Mouse (Mus musculus) forebrain, embryonic 11.5 days (tissue): Measurements from ENCODE around the gene Ccdc6. TPM values are rescaled to one million over a fixed set of nuclear protein-coding genes. Genes with fewer than 3 reads are reported as not detected.
A peak's percentile ranks its signal among the peaks of the same experiment; 100 is the strongest.

Experiments used
- ATAC-seq: fragments of 200-750 bp; cut with Nextera tagmentation; replicated peaks from 2 replicates; pipeline ENCODE4 v1.8.0; 2017; ENCODE audit warnings: moderate TSS enrichment; ENCODE audit not compliant: low FRiP score
- DNase-seq: peaks from one replicate; pipeline ENCODE4 v3.0.0-alpha.2; 2017; ENCODE audit warnings: low spot score
- H3K27ac ChIP-seq: fragments of 300-500 bp; sonication (generic); 2 replicates; pipeline ENCODE4 v1.5.1; 2014; ENCODE audit warnings: low read depth, low read length
- H3K27me3 ChIP-seq: fragments of 300-500 bp; sonication (generic); 2 replicates; pipeline ENCODE4 v1.6.1; 2014; ENCODE audit warnings: mild to moderate bottlenecking, low read length, mixed read lengths; ENCODE audit not compliant: control insufficient read depth, insufficient read depth
- H3K36me3 ChIP-seq: fragments of 300-500 bp; sonication (generic); 2 replicates; pipeline ENCODE4 v1.6.1; 2014; ENCODE audit warnings: mild to moderate bottlenecking, low read length, moderate library complexity, mixed read lengths; ENCODE audit not compliant: control insufficient read depth, insufficient read depth
- H3K4me1 ChIP-seq: fragments of 300-500 bp; sonication (generic); replicated peaks from 2 replicates; pipeline ENCODE4 v1.6.1; 2014; ENCODE audit warnings: low read length, mixed read lengths; ENCODE audit not compliant: control insufficient read depth, insufficient read depth
- H3K4me2 ChIP-seq: fragments of 300-500 bp; sonication (generic); 2 replicates; pipeline ENCODE4 v1.6.1; 2014; ENCODE audit warnings: low read depth, mild to moderate bottlenecking, low read length, moderate library complexity, mixed read lengths; ENCODE audit not compliant: severe bottlenecking
- H3K4me3 ChIP-seq: fragments of 300-500 bp; sonication (generic); 2 replicates; pipeline ENCODE4 v1.5.1; 2014; ENCODE audit warnings: low read depth, low read length
- H3K9ac ChIP-seq: fragments of 300-500 bp; sonication (generic); 2 replicates; pipeline ENCODE4 v1.6.1; 2014; ENCODE audit warnings: low read length
- H3K9me3 ChIP-seq: fragments of 300-500 bp; sonication (generic); 2 replicates; pipeline ENCODE4 v1.6.1; 2016; ENCODE audit warnings: low read length, mixed read lengths; ENCODE audit not compliant: control insufficient read depth
- whole genome bisulfite sequencing: fragments of 180-500 bp; shearing (Covaris S2); extraction: QIAGEN DNeasy Blood & Tissue Kit; methylation state at CpG from one replicate; pipeline ENCODE4 v1.1.7; 2014; 5-methylcytosine and 5-hydroxymethylcytosine counted together
- polyA plus RNA-seq: library from polyadenylated mRNA; unstranded; fragments of >200 nt; fragmentation: Nextera tagmentation; extraction: Ambion mirVana; gene quantifications from 2 replicates; pipeline ENCODE4 v1.2.1, GENCODE M21; 2014

The Ccdc6 gene
- polyA plus RNA-seq, 1 experiment from 2014 or later: 17.6 TPM

- Histone ChIP-seq H3K27ac (no peak overlapping the region), H3K4me2 (no peak overlapping the region), H3K4me1 (no peaks in the 10 kb centered on the region), H3K27me3 (no peaks in the 10 kb centered on the region), H3K4me3 (no peak overlapping the region), H3K9me3 (no peaks in the 10 kb centered on the region), H3K9ac (no peak overlapping the region), H3K36me3 (no peaks in the 10 kb centered on the region)
- ATAC-seq: no peak
- 89% methylated on average over 12 of the region's 12 CpGs for WGBS
- DNase-seq: peak; percentile 4
Observed at GRCm38 (mm10) chr10:70085256-70085961, 11.5 kb upstream of the Ccdc6 start.

GRCm38 (mm10) chr10:70088788-70089187 is 8.1 kb upstream of the Ccdc6 start:
- Histone ChIP-seq H3K4me1 (no peaks in the 10 kb centered on the region), H3K9ac (no peak overlapping the region), H3K4me2 (no peak overlapping the region), H3K27me3 (no peaks in the 10 kb centered on the region), H3K27ac (no peak overlapping the region), H3K4me3 (no peak overlapping the region), H3K9me3 (no peaks in the 10 kb centered on the region), H3K36me3 (no peaks in the 10 kb centered on the region)
- DNase-seq (no peak), ATAC-seq (no peak)
- WGBS: 92% methylated on average over 5 of the region's 5 CpGs

GRCm38 (mm10) chr10:70091876-70092462 is 5.0 kb upstream of the Ccdc6 start:
- ATAC-seq: no peak
- WGBS: 85% methylated on average over 4 of the region's 4 CpGs
- Histone ChIP-seq H3K4me1 (peaks cover 2% of the 10 kb centered on the region; the same call in 1 of the 2 replicates), H3K9me3 (no peaks in the 10 kb centered on the region), H3K4me2 (no peak overlapping the region), H3K27me3 (no peaks in the 10 kb centered on the region), H3K9ac (no peak overlapping the region), H3K36me3 (no peaks in the 10 kb centered on the region), H3K4me3 (no peak overlapping the region), H3K27ac (no peak overlapping the region)
- no peak for DNase-seq

- Histone ChIP-seq H3K9me3 (no peaks in the 10 kb centered on the region), H3K27me3 (no peaks in the 10 kb centered on the region)
- ATAC-seq: no peak
Observed at GRCm38 (mm10) chr10:70093782-70094181, 3.1 kb upstream of the Ccdc6 start.

GRCm38 (mm10) chr10:70095031-70095470 is 1.9 kb upstream of the Ccdc6 start:
- no peaks in the 10 kb centered on the region for H3K36me3 ChIP-seq
- WGBS: under 1% methylated on average over 14 of the region's 14 CpGs
- H3K9me3 ChIP-seq: no peaks in the 10 kb centered on the region
- H3K4me3 ChIP-seq: peak overlapping the region; percentile 41
- peak; percentile 54 for ATAC-seq
- H3K4me2 ChIP-seq: peak overlapping the region; percentile 45
- DNase-seq: peak; percentile 76
- H3K9ac ChIP-seq: peak overlapping the region; percentile 53
- H3K27me3 ChIP-seq: no peaks in the 10 kb centered on the region
- H3K27ac ChIP-seq: no peak overlapping the region
- H3K4me1 ChIP-seq: peaks cover 9% of the 10 kb centered on the region; the same call in 1 of the 2 replicates

More at GRCm38 (mm10) chr10:70093782-70094181, 3.1 kb upstream of the Ccdc6 start:
- Histone ChIP-seq H3K4me1 (peaks cover 7% of the 10 kb centered on the region; the same call in 1 of the 2 replicates), H3K9ac (no peak overlapping the region), H3K27ac (no peak overlapping the region), H3K4me3 (no peak overlapping the region), H3K36me3 (no peaks in the 10 kb centered on the region), H3K4me2 (no peak overlapping the region)
- no peak for DNase-seq
- 64% methylated on average over 1 of the region's 1 CpGs for WGBS

GRCm38 (mm10) chr10:70095506-70096270 is 1.2 kb upstream of the Ccdc6 start:
- peaks cover 9% of the 10 kb centered on the region; the same call in 1 of the 2 replicates for H3K4me1 ChIP-seq
- ATAC-seq (no peak), DNase-seq (peak; percentile 49)
- H3K9ac ChIP-seq: peak overlapping the region; percentile 53; the same call in 1 of the 2 replicates
- 14% methylated on average over 13 of the region's 13 CpGs for WGBS
- no peak overlapping the region for H3K27ac ChIP-seq
- peak overlapping the region; percentile 41 for H3K4me3 ChIP-seq
- H3K4me2 ChIP-seq: peak overlapping the region; percentile 92
- H3K9me3 ChIP-seq: no peaks in the 10 kb centered on the region
- H3K36me3 ChIP-seq: no peaks in the 10 kb centered on the region
- H3K27me3 ChIP-seq: no peaks in the 10 kb centered on the region

- Histone ChIP-seq H3K4me3 (peak overlapping the region; percentile 90), H3K4me1 (peaks cover 9% of the 10 kb centered on the region; the same call in 1 of the 2 replicates), H3K9ac (peak overlapping the region; percentile 92), H3K36me3 (no peaks in the 10 kb centered on the region), H3K4me2 (peak overlapping the region; percentile 92), H3K27me3 (no peaks in the 10 kb centered on the region), H3K27ac (no peak overlapping the region; the same call in 1 of the 2 replicates), H3K9me3 (no peaks in the 10 kb centered on the region)
- DNase-seq: peak; percentile 77
- ATAC-seq: peak; percentile 33
- 0% methylated on average over 38 of the region's 58 CpGs for WGBS
Observed at GRCm38 (mm10) chr10:70097291-70097901, 475 bp downstream of the Ccdc6 start.

GRCm38 (mm10) chr10:70097911-70098569 is 1.1 kb downstream of the Ccdc6 start:
- peaks cover 9% of the 10 kb centered on the region; the same call in 1 of the 2 replicates for H3K4me1 ChIP-seq
- no peaks in the 10 kb centered on the region for H3K9me3 ChIP-seq

More at GRCm38 (mm10) chr10:70097911-70098569, 1.1 kb downstream of the Ccdc6 start:
- ATAC-seq (peak; percentile 28), DNase-seq (peak; percentile 72)
- Histone ChIP-seq H3K4me2 (peak overlapping the region; percentile 92), H3K36me3 (no peaks in the 10 kb centered on the region), H3K9ac (peak overlapping the region; percentile 92), H3K4me3 (peak overlapping the region; percentile 90), H3K27ac (no peak overlapping the region), H3K27me3 (no peaks in the 10 kb centered on the region)
- under 1% methylated on average over 29 of the region's 29 CpGs for WGBS
